Mouse (Mus musculus) hindbrain, embryonic 16.5 days (tissue): ENCODE data around the gene Lrrc2. TPM values are rescaled to one million over a fixed set of nuclear protein-coding genes. Genes with fewer than 3 reads are reported as not detected.

ENCODE experiments used
- ATAC-seq: fragments of 200-750 bp; cut with Nextera tagmentation; 2 replicates; pipeline ENCODE4 v1.8.0; 2017; ENCODE audit warnings: moderate TSS enrichment, moderate library complexity
- H3K27ac ChIP-seq: fragments of 300-500 bp; sonication (generic); 2 replicates; pipeline ENCODE4 v1.5.1; 2014; ENCODE audit warnings: low read depth, mild to moderate bottlenecking, control low read depth, low read length, moderate library complexity
- H3K27me3 ChIP-seq: fragments of 300-500 bp; sonication (generic); replicated peaks from 2 replicates; pipeline ENCODE4 v1.6.1; 2014; ENCODE audit warnings: low read length; ENCODE audit not compliant: control insufficient read depth, insufficient read depth
- H3K36me3 ChIP-seq: fragments of 300-500 bp; sonication (generic); 2 replicates; pipeline ENCODE4 v1.6.1; 2014; ENCODE audit warnings: mild to moderate bottlenecking, low read length, moderate library complexity, mixed read lengths; ENCODE audit not compliant: control insufficient read depth, insufficient read depth
- H3K4me1 ChIP-seq: fragments of 300-500 bp; sonication (generic); 2 replicates; pipeline ENCODE4 v1.6.1; 2014; ENCODE audit warnings: low read depth, low read length; ENCODE audit not compliant: control insufficient read depth, insufficient read depth
- H3K4me2 ChIP-seq: fragments of 300-500 bp; sonication (generic); 2 replicates; pipeline ENCODE4 v1.6.1; 2014; ENCODE audit warnings: mild to moderate bottlenecking, low read length, control low read depth, moderate library complexity
- H3K4me3 ChIP-seq: fragments of 300-500 bp; sonication (generic); 2 replicates; pipeline ENCODE4 v1.5.1; 2014; ENCODE audit warnings: mild to moderate bottlenecking, low read length, control low read depth, moderate library complexity
- H3K9ac ChIP-seq: fragments of 300-500 bp; sonication (generic); 2 replicates; pipeline ENCODE4 v1.6.1; 2014; ENCODE audit warnings: low read depth, mild to moderate bottlenecking, control low read depth, low read length, moderate library complexity
- H3K9me3 ChIP-seq: fragments of 300-500 bp; sonication (generic); 2 replicates; pipeline ENCODE4 v1.6.1; 2014; ENCODE audit warnings: mild to moderate bottlenecking, low read length, moderate library complexity; ENCODE audit not compliant: control insufficient read depth
- WGBS: fragments of 180-500 bp; shearing (Covaris S2); extraction: QIAGEN DNeasy Blood & Tissue Kit; methylation state at CpG from one replicate; pipeline ENCODE4 v1.1.7; 2014; 5-methylcytosine and 5-hydroxymethylcytosine counted together
- polyA plus RNA-seq: library from polyadenylated mRNA; unstranded; fragments of >200 nt; fragmentation: Nextera tagmentation; extraction: Ambion mirVana; gene quantifications from 2 replicates; pipeline ENCODE4 v1.2.1, GENCODE M21; 2015

Lrrc2 gene
- polyA plus RNA-seq, result 1.1 and 1.2 TPM in 2 replicates

DNA sequence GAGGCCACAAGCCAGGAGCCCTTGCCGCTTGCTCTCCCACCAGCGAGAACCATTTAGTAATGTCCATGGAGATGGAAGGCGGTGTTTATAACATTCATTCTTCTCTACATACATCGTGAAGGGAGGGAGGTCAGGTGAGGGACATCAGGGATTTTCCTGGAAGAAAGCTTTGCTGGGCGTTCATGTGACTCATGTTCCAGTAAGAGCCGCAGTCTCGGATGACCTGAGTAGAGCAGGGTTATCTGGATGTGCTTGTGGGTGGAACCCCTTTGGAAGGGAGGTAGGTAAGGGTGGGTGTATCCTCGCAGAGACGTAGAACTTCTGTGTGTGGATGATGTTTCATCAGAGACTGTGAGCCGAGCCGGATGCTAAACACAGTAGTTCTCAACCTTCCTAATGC is at the start of gene Lrrc2:
Lrrc2 (plus strand) TSS at position 149 of the 400 bp plus-strand sequence.
- no peak for ATAC-seq
- Histone ChIP-seq H3K27ac (no peak within 1 kb of the TSS), H3K9me3 (no peaks in the 10 kb centered on the region), H3K4me1 (no peaks in the 10 kb centered on the region), H3K4me2 (no peak within 1 kb of the TSS), H3K27me3 (no peaks in the 10 kb centered on the region; the same call in 1 of the 2 replicates), H3K9ac (no peak within 1 kb of the TSS), H3K36me3 (no peaks in the 10 kb centered on the region), H3K4me3 (no peak within 1 kb of the TSS)
- WGBS, result 91% methylated on average over 11 of the region's 11 CpGs

DNA sequence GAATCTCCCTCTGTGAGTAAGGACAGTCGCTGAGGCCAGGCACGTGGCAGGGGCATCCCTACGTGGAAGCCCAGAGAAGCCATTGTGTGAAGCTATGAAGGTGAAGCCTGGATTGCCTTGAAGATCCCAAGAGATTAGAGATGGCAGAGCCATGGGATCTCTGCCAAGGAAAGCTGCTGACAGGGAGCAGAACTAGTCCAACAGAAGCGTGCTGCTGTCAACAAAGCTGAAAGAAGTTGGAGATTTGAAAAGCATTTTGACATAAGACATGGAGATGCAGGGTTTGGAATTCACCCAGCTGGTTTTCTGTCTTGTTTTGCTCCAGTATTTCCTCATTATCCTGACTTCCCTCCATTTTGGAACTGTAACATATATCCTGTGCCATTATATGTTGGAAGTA is 49.1 kb upstream of the Lrrc2 start:
- Histone ChIP-seq H3K27me3 (no peaks in the 10 kb centered on the region), H3K9me3 (no peaks in the 10 kb centered on the region), H3K36me3 (no peaks in the 10 kb centered on the region), H3K4me2 (no peak overlapping the region), H3K27ac (no peak overlapping the region), H3K4me3 (no peak overlapping the region), H3K9ac (no peak overlapping the region), H3K4me1 (no peaks in the 10 kb centered on the region)
- 83% methylated on average over 4 of the region's 4 CpGs for WGBS
- ATAC-seq, result no peak

DNA sequence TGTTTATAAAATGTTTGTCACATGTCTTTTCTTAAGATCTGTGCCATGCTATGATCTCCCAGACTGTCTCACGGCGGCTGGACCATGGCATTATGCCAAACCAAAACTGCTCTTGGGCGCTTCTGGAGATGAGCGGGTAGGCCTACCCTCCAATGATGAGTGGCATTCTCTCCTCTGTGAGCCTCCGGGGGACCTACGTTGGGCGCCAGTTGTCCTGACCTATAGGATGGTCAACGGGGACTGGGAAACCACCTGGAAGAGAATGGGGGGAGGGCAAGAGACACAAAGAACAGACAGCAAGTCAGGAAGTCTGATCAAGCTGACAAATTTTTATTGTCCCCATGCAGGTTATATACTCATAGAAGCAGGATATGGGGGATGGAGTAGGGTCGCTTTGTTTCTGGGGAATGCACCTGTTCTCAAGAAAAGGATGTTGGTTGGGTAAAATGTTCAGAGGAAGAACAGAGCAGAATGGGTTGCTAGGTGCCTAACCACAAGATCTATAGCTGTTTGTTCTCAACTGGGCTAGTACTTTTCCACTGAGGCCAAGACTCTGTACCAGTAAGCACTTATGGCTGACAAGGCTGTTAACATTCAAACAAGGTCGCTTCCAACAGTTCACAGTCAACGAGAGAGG is 44.0 kb upstream of the Lrrc2 start:
- Histone ChIP-seq H3K4me1 (no peaks in the 10 kb centered on the region), H3K4me2 (no peak overlapping the region), H3K4me3 (no peak overlapping the region), H3K27me3 (no peaks in the 10 kb centered on the region), H3K9ac (no peak overlapping the region), H3K27ac (no peak overlapping the region), H3K36me3 (no peaks in the 10 kb centered on the region), H3K9me3 (no peaks in the 10 kb centered on the region)
- no peak for ATAC-seq
- WGBS, result 93% methylated on average over 11 of the region's 11 CpGs

DNA sequence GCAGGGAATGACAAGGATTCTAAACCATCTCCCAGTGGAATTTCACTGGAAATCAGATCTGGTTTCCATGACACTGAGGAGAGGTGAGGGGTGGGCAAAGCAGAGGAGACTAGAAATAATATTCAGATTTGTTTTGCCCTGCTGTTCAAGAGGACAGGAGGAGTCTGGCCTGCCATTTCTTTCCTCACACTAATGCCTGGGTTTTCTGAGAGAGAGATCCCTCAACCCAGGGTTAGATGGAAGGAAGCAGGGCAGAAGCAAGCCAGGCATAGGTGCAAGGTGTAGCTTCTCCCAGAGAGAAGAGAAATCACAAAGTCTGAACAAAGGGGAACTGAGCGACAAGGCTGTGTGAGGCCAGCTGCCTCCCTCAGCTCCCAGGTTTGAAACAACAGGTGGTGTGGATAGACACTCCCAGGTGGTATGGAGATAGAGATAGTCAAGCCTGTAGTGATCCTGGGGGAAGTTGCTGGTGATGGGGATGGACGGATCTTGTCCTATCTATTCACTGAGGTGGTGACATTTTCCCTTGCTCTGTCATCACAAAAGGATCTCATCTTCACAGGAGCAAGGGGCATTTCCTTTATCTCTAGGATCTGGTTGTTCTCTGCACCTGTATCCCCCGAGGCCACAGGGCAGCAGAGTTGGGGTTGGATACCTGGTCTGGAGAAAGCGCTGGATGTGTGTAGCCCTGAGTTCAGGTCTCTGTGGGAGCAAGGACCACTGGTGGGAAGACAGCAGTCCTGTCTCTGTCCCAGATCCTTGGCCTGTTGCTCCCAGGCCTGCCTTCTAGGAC is 43.3 kb upstream of the Lrrc2 start:
- H3K4me1 ChIP-seq, result no peaks in the 10 kb centered on the region
- H3K36me3 ChIP-seq, result no peaks in the 10 kb centered on the region
- H3K9me3 ChIP-seq, result no peaks in the 10 kb centered on the region
- no peak for ATAC-seq
- H3K4me2 ChIP-seq, result no peak overlapping the region
- no peak overlapping the region for H3K4me3 ChIP-seq
- no peak overlapping the region for H3K9ac ChIP-seq
- no peak overlapping the region for H3K27ac ChIP-seq
- H3K27me3 ChIP-seq, result no peaks in the 10 kb centered on the region
- 87% methylated on average over 4 of the region's 4 CpGs for WGBS

DNA sequence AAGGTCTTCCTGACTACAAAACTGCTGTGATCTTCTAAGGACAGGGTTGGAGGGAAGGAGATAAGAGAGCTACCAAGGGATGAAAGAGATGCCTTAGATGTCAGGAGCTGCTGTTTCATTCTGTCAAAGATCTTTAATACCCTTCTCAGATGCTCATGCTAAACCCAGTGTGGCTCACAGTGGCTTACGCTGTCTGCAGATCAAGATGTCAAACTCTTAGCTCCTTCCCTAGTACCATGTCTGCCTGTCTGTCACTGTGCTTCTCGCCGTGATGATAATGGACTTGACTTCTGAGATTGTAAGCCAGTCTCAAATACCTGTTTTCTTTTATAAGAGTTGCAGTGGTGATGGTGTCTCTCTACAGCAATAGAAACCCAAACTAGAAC is 42.7 kb upstream of the Lrrc2 start:
- ATAC-seq, result no peak
- no peaks in the 10 kb centered on the region for H3K36me3 ChIP-seq
- H3K4me3 ChIP-seq, result no peak overlapping the region
- WGBS, result 95% methylated on average over 3 of the region's 3 CpGs
- no peak overlapping the region for H3K4me2 ChIP-seq
- H3K9me3 ChIP-seq, result no peaks in the 10 kb centered on the region
- H3K9ac ChIP-seq, result no peak overlapping the region
- no peaks in the 10 kb centered on the region for H3K27me3 ChIP-seq
- no peaks in the 10 kb centered on the region for H3K4me1 ChIP-seq
- H3K27ac ChIP-seq, result no peak overlapping the region

DNA sequence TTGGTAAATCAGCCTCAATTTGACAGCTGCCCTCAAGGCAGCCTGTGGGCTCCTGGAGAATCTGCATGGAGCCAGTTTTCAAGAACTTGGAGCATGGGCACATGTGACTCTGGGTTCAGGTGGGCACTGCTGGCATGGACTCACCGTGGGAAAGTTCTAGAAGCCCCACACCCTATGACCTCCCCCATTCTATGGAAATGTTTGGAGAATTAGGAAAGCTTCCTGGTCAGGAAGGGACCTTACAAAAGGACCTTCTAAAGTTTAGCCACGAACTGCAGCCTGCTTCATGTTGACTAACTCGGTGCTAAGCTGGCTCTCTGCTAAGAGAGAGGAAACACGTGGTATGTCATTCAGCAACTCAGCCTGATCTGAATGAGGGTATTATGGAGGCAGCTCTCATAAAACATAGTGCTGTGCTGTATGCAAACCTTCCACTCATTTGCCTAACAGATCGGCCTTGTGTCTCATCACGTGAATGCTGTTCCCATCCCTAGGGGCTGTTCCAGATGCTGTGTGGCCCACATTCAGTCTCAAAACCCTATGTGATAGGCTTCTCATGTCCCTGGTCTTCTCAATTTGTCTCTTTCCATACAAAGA is 41.9 kb upstream of the Lrrc2 start:
- Histone ChIP-seq H3K9ac (no peak overlapping the region), H3K4me3 (no peak overlapping the region), H3K4me1 (no peaks in the 10 kb centered on the region), H3K27me3 (no peaks in the 10 kb centered on the region), H3K4me2 (no peak overlapping the region), H3K27ac (no peak overlapping the region), H3K36me3 (no peaks in the 10 kb centered on the region), H3K9me3 (no peaks in the 10 kb centered on the region)
- 76% methylated on average over 6 of the region's 6 CpGs for WGBS
- ATAC-seq, result no peak

GRCm38 (mm10) chr9:110914631-110915236 is 36.6 kb upstream of the Lrrc2 start:
- H3K4me2 ChIP-seq, result no peak overlapping the region
- no peaks in the 10 kb centered on the region for H3K36me3 ChIP-seq
- H3K9ac ChIP-seq, result no peak overlapping the region
- H3K9me3 ChIP-seq, result no peaks in the 10 kb centered on the region
- no peaks in the 10 kb centered on the region for H3K27me3 ChIP-seq
- 53% methylated on average over 21 of the region's 21 CpGs for WGBS
- ATAC-seq, result no peak
- H3K27ac ChIP-seq, result no peak overlapping the region
- H3K4me1 ChIP-seq, result no peaks in the 10 kb centered on the region
- H3K4me3 ChIP-seq, result no peak overlapping the region

GRCm38 (mm10) chr9:110915466-110915865 is 35.9 kb upstream of the Lrrc2 start:
- H3K27ac ChIP-seq, result no peak overlapping the region
- no peaks in the 10 kb centered on the region for H3K9me3 ChIP-seq
- no peak overlapping the region for H3K4me2 ChIP-seq
- H3K27me3 ChIP-seq, result no peaks in the 10 kb centered on the region
- no peaks in the 10 kb centered on the region for H3K36me3 ChIP-seq
- WGBS, result 74% methylated on average over 8 of the region's 8 CpGs
- no peak for ATAC-seq
- H3K9ac ChIP-seq, result no peak overlapping the region
- no peak overlapping the region for H3K4me3 ChIP-seq
- H3K4me1 ChIP-seq, result no peaks in the 10 kb centered on the region

DNA sequence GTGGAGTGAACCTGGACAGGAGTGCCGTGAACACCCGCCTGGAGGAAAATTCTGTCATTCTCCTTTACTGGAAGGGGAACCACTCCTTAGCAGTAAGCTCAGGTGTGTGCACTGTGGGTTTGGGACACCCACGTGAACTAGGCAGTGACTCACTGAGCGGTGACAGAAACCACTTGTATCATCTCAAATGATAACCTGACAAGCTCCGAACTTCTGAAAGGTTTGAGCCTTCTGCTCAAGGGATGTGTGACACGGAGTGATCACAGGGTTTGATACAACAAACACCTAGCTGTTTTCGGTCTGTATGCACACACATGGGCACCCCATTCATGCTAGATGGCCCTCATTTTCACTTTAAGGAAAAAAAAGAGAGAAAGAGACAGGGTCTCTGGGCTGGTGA is 34.6 kb upstream of the Lrrc2 start, which contains the start of gene Fam240a:
Fam240a (minus strand) TSS at position 76 of the 400 bp plus-strand sequence.
- Histone ChIP-seq H3K36me3 (no peaks in the 10 kb centered on the region), H3K4me3 (no peak within 1 kb of the TSS), H3K9me3 (no peaks in the 10 kb centered on the region), H3K4me1 (peaks cover 2% of the 10 kb centered on the region; the same call in 1 of the 2 replicates), H3K27ac (no peak within 1 kb of the TSS), H3K9ac (no peak within 1 kb of the TSS), H3K27me3 (no peaks in the 10 kb centered on the region), H3K4me2 (no peak within 1 kb of the TSS)
- 92% methylated on average over 7 of the region's 7 CpGs for WGBS
- no peak for ATAC-seq
